Mouse (Mus musculus) midbrain, embryonic 12.5 days (tissue): ENCODE results near the gene Tctn1. TPM values are rescaled to one million over a fixed set of nuclear protein-coding genes. Genes with fewer than 3 reads are reported as not detected.

Experiments used
- polyA plus RNA-seq: library from polyadenylated mRNA; unstranded; fragments of >200 nt; fragmentation: Nextera tagmentation; extraction: Ambion mirVana; gene quantifications from 2 replicates; pipeline ENCODE4 v1.2.1, GENCODE M21; 2016

The Tctn1 gene
- polyA plus RNA-seq, 1 experiment from 2014 or later, result 8.1 TPM

Other genes with a start within 250 kb of the Tctn1 start
- gene Cux2, start 214.4 kb downstream of the Tctn1 start, polyA plus RNA-seq, result 19.7 and 20.2 TPM in 2 replicates
- 1.1 and 3.9 TPM in 2 replicates for gene Myl2, start 163.5 kb downstream of the Tctn1 start, polyA plus RNA-seq
- gene Ccdc63, start 123.6 kb downstream of the Tctn1 start, polyA plus RNA-seq, result not detected in 2 replicates
- gene Ppp1cc, start 106.2 kb downstream of the Tctn1 start, polyA plus RNA-seq, result 323 and 332 TPM in 2 replicates
- gene Hvcn1, start 57.7 kb downstream of the Tctn1 start, polyA plus RNA-seq, result 9.4 and 10.8 TPM in 2 replicates
- 9.9 and 11.9 TPM in 2 replicates for gene Pptc7, start 19.9 kb upstream of the Tctn1 start, polyA plus RNA-seq
- gene Rad9b, start 89.8 kb upstream of the Tctn1 start, polyA plus RNA-seq, result 15.7 and 16.6 TPM in 2 replicates
- gene Vps29, start 89.9 kb upstream of the Tctn1 start, polyA plus RNA-seq, result 208 TPM in 2 replicates
- gene Gpn3, start 107.4 kb upstream of the Tctn1 start, polyA plus RNA-seq, result 56.5 and 58.2 TPM in 2 replicates
- gene Fam216a, start 107.9 kb upstream of the Tctn1 start, polyA plus RNA-seq, result 114 and 115 TPM in 2 replicates
- 117 and 118 TPM in 2 replicates for gene Arpc3, start 127.4 kb upstream of the Tctn1 start, polyA plus RNA-seq
- 52.1 and 53.6 TPM in 2 replicates for gene Anapc7, start 157.2 kb upstream of the Tctn1 start, polyA plus RNA-seq
- 59.4 and 78.0 TPM in 2 replicates for gene Atp2a2, start 237.8 kb upstream of the Tctn1 start, polyA plus RNA-seq